Mouse (Mus musculus) ES-E14 (cell line): ENCODE results near the gene Ftcd. TPM values are rescaled to one million over a fixed set of nuclear protein-coding genes. Genes with fewer than 3 reads are reported as not detected.

Experiments used
- DNase-seq: peaks from one replicate; pipeline ENCODE4 v3.0.0-alpha.2; 2013; ENCODE audit warnings: low read depth, low spot score
- H3K27ac ChIP-seq: 2 replicates; pipeline ENCODE4 v1.5.1; 2012; ENCODE audit warnings: low read depth, mild to moderate bottlenecking, low read length, moderate library complexity, mixed read lengths; ENCODE audit not compliant: poor library complexity, insufficient read depth, severe bottlenecking
- H3K36me3 ChIP-seq: 2 replicates; pipeline ENCODE4 v1.6.1; 2012; ENCODE audit warnings: mild to moderate bottlenecking, low read length, moderate library complexity, mixed read lengths; ENCODE audit not compliant: control insufficient read depth, poor library complexity, insufficient read depth, severe bottlenecking
- H3K4me1 ChIP-seq, 2 experiments: fragments of 150-350 bp in 1 of 2; sonication (generic) in 1 of 2; 2 replicates each; pipeline ENCODE4 v1.6.1; 2012; ENCODE audit warnings: low read length in 2 of 2, mild to moderate bottlenecking in 1 of 2, mixed read lengths in 1 of 2; ENCODE audit not compliant: control insufficient read depth in 2 of 2, insufficient read depth in 2 of 2, poor library complexity in 1 of 2
- H3K4me3 ChIP-seq, 2 experiments: fragments of 150-350 bp in 1 of 2; sonication (generic) in 1 of 2; 2 replicates each; pipeline ENCODE4 v1.5.1; 2012; ENCODE audit warnings: low read length in 2 of 2, low read depth in 1 of 2, mild to moderate bottlenecking in 1 of 2, mixed read lengths in 1 of 2; ENCODE audit not compliant: insufficient read depth in 1 of 2, poor library complexity in 1 of 2, severe bottlenecking in 1 of 2
- H3K9ac ChIP-seq: 2 replicates; pipeline ENCODE4 v1.6.1; 2012; ENCODE audit warnings: low read depth, mild to moderate bottlenecking, low read length, mixed read lengths; ENCODE audit not compliant: poor library complexity, insufficient read depth, severe bottlenecking
- H3K9me3 ChIP-seq: fragments of 150-350 bp; sonication (generic); 2 replicates; pipeline ENCODE4 v1.6.1; 2012; ENCODE audit warnings: low read depth, mild to moderate bottlenecking, low read length; ENCODE audit not compliant: control insufficient read depth, insufficient read depth
- CHD2 ChIP-seq: IDR thresholded peaks from 2 replicates; pipeline ENCODE4 v1.6.1; 2014; ENCODE audit warnings: mild to moderate bottlenecking, low read depth, low read length, inconsistent platforms
- HCFC1 ChIP-seq: IDR thresholded peaks from 2 replicates; pipeline ENCODE4 v1.6.1; 2012; ENCODE audit warnings: low read length, inconsistent platforms, borderline replicate concordance; ENCODE audit not compliant: insufficient read depth
- MAFK ChIP-seq: IDR thresholded peaks from 2 replicates; pipeline ENCODE4 v1.6.1; 2014; ENCODE audit warnings: mild to moderate bottlenecking, low read depth, low read length, inconsistent platforms; ENCODE audit not compliant: insufficient read depth
- ZC3H11A ChIP-seq: IDR thresholded peaks from 2 replicates; pipeline ENCODE4 v1.6.1; 2012; ENCODE audit warnings: low read depth, mild to moderate bottlenecking, inconsistent platforms, low read length, borderline replicate concordance
- ZNF384 ChIP-seq: IDR thresholded peaks from 2 replicates; pipeline ENCODE4 v1.6.1; 2012; ENCODE audit warnings: low read depth, low read length, inconsistent platforms
- in situ Hi-C, 2 experiments: fragments of 600-800 bp; cut with MboI; formaldehyde crosslinking; loops; one replicate each; pipeline ENCODE4 v1.15.1; 2025; ENCODE audit warnings: low sequenced_read_pairs in 2 of 2, inconsistent platforms in 1 of 2; ENCODE audit not compliant: unreplicated experiment in 2 of 2
- total RNA-seq: library from RNA; depleted of rRNA; stranded (reverse); fragments of 300-350 nt; gene quantifications from 2 replicates; pipeline ENCODE4 v1.2.3, GENCODE M21; 2012

Ftcd gene
- total RNA-seq, 1 experiment = not detected

- Histone ChIP-seq H3K36me3 (no peaks in the 10 kb centered on the region), H3K4me1 (no peaks in the 10 kb centered on the region), H3K27ac (no peak overlapping the region), H3K4me3 (no peak overlapping the region), H3K9ac (no peak overlapping the region), H3K9me3 (no peaks in the 10 kb centered on the region)
- no peak for DNase-seq
- in situ Hi-C loops = no loop called here
- TF ChIP-seq ZNF384 = no peak
- TF ChIP-seq MAFK = no peak
- no peak for TF ChIP-seq HCFC1
- no peak for TF ChIP-seq ZC3H11A
- no peak for TF ChIP-seq CHD2
These were observed 27.2 kb downstream of the Ftcd start for GRCm38 (mm10) chr10:76602690-76603089.

GRCm38 (mm10) chr10:76612473-76612872 lies 37.0 kb downstream of the Ftcd start:
- in situ Hi-C loops = no loop called here
- TF ChIP-seq MAFK (no peak), CHD2 (no peak), HCFC1 (no peak), ZC3H11A (no peak), ZNF384 (no peak)
- H3K36me3 ChIP-seq = no peaks in the 10 kb centered on the region

GRCm38 (mm10) chr10:76622411-76622810 lies 47.0 kb downstream of the Ftcd start:
- no peak overlapping the region for H3K4me3 ChIP-seq
- in situ Hi-C loops = no loop called here
- H3K36me3 ChIP-seq = no peaks in the 10 kb centered on the region
- no peak for DNase-seq
- TF ChIP-seq ZNF384 = no peak
- no peak for TF ChIP-seq CHD2
- no peak for TF ChIP-seq MAFK
- TF ChIP-seq ZC3H11A = no peak
- TF ChIP-seq HCFC1 = no peak
- no peak overlapping the region for H3K9ac ChIP-seq
- H3K4me1 ChIP-seq = no peaks in the 10 kb centered on the region
- H3K9me3 ChIP-seq = no peaks in the 10 kb centered on the region
- no peak overlapping the region for H3K27ac ChIP-seq

More at GRCm38 (mm10) chr10:76612473-76612872, 37.0 kb downstream of the Ftcd start:
- no peak for DNase-seq
- H3K4me1 ChIP-seq = no peaks in the 10 kb centered on the region
- H3K9me3 ChIP-seq = no peaks in the 10 kb centered on the region
- no peak overlapping the region for H3K27ac ChIP-seq
- no peak overlapping the region for H3K4me3 ChIP-seq
- H3K9ac ChIP-seq = no peak overlapping the region

- peak within 1 kb of the TSS; percentile 36 to 58 for H3K4me3 ChIP-seq
- H3K27ac ChIP-seq = no peak within 1 kb of the TSS
- H3K9me3 ChIP-seq = no peaks in the 10 kb centered on the region
- no peaks in the 10 kb centered on the region for H3K36me3 ChIP-seq
- DNase-seq = peak; percentile 49
- H3K4me1 ChIP-seq = no peaks in the 10 kb centered on the region
- in situ Hi-C loops = no loop called here
- peak within 1 kb of the TSS; percentile 9; the same call in 1 of the 2 replicates for H3K9ac ChIP-seq
- TF ChIP-seq HCFC1 (no peak), ZNF384 (no peak), MAFK (no peak), ZC3H11A (no peak), CHD2 (no peak)
These were observed 47.7 kb downstream of the Ftcd start, which contains the start of gene Col6a2 for GRCm38 (mm10) chr10:76622928-76623680. Gene Col6a2 (minus strand): TSS chr10:76623630.
